Mouse (Mus musculus): ENCODE results near the gene C730034F03Rik. TPM values are rescaled to one million over a fixed set of nuclear protein-coding genes. Genes with fewer than 3 reads are reported as not detected.

The C730034F03Rik gene
- polyA plus RNA-seq, 1 experiment from 2014 or later = 4.1 TPM

GRCm38 (mm10) chr15:89404831-89405623, 24.4 kb upstream of the C730034F03Rik start:
- no peak overlapping the region for H3K4me2 ChIP-seq (ENCODE audit: low read depth, low read length)
- H3K27ac ChIP-seq (ENCODE audit: low read length) = no peak overlapping the region
- H3K4me3 ChIP-seq (ENCODE audit: low read length) = no peak overlapping the region
- WGBS = 71% methylated on average over 10 of the region's 10 CpGs
- ATAC-seq (replicated peaks; ENCODE audit: extremely low read depth, insufficient read depth, low FRiP score) = no peak
- H3K36me3 ChIP-seq (ENCODE audit: control insufficient read depth, insufficient read depth) = no peaks in the 10 kb centered on the region
- H3K9ac ChIP-seq (ENCODE audit: low read length) = no peak overlapping the region
- no peaks in the 10 kb centered on the region for H3K27me3 ChIP-seq (ENCODE audit: control insufficient read depth, insufficient read depth, low read length)
- no peaks in the 10 kb centered on the region for H3K4me1 ChIP-seq (ENCODE audit: control insufficient read depth, insufficient read depth, low read length)
- peaks cover 11% of the 10 kb centered on the region for H3K9me3 ChIP-seq (replicated peaks; ENCODE audit: control insufficient read depth, low read length)

DNA sequence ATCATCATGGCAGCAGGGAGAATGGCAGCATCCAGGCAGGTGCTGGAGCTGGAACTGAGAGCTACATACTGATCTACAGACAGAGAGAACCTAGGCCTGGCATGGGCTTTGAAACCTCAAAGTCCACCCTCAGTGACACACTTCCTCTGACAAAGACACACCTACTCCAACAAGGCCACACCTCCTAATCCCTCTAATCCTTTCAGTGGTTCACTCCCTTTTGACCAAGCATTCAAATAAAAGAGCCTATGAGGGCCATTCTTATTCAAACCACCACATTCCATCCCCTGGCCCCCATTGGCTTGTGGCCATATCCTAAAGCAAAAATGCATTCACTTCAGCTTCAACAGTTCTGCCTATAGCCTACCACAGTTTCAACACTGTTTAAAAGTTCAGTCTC, 22.7 kb upstream of the C730034F03Rik start:
- no peak for ATAC-seq (replicated peaks; ENCODE audit: extremely low read depth, insufficient read depth, low FRiP score)
- Histone ChIP-seq H3K27ac (ENCODE audit: low read length) (no peak overlapping the region), H3K9me3 (replicated peaks; ENCODE audit: control insufficient read depth, low read length) (peaks cover 11% of the 10 kb centered on the region), H3K4me2 (ENCODE audit: low read depth, low read length) (no peak overlapping the region), H3K4me1 (ENCODE audit: control insufficient read depth, insufficient read depth, low read length) (no peaks in the 10 kb centered on the region), H3K27me3 (ENCODE audit: control insufficient read depth, insufficient read depth, low read length) (no peaks in the 10 kb centered on the region), H3K4me3 (ENCODE audit: low read length) (no peak overlapping the region), H3K9ac (ENCODE audit: low read length) (no peak overlapping the region), H3K36me3 (ENCODE audit: control insufficient read depth, insufficient read depth) (no peaks in the 10 kb centered on the region)

GRCm38 (mm10) chr15:89410118-89410517, 19.3 kb upstream of the C730034F03Rik start, which contains the start of gene Syce3:
Gene Syce3 (minus strand): TSS chr15:89410503.
- Histone ChIP-seq H3K4me3 (ENCODE audit: low read length) (no peak within 1 kb of the TSS), H3K9me3 (replicated peaks; ENCODE audit: control insufficient read depth, low read length) (peaks cover 11% of the 10 kb centered on the region), H3K27me3 (ENCODE audit: control insufficient read depth, insufficient read depth, low read length) (no peaks in the 10 kb centered on the region), H3K36me3 (ENCODE audit: control insufficient read depth, insufficient read depth) (no peaks in the 10 kb centered on the region), H3K4me1 (ENCODE audit: control insufficient read depth, insufficient read depth, low read length) (peaks cover 2% of the 10 kb centered on the region; the same call in 1 of the 2 replicates), H3K27ac (ENCODE audit: low read length) (no peak within 1 kb of the TSS), H3K4me2 (ENCODE audit: low read depth, low read length) (no peak within 1 kb of the TSS), H3K9ac (ENCODE audit: low read length) (no peak within 1 kb of the TSS)
- 82% methylated on average over 24 of the region's 24 CpGs for WGBS
- ATAC-seq (replicated peaks; ENCODE audit: extremely low read depth, insufficient read depth, low FRiP score) = no peak

DNA sequence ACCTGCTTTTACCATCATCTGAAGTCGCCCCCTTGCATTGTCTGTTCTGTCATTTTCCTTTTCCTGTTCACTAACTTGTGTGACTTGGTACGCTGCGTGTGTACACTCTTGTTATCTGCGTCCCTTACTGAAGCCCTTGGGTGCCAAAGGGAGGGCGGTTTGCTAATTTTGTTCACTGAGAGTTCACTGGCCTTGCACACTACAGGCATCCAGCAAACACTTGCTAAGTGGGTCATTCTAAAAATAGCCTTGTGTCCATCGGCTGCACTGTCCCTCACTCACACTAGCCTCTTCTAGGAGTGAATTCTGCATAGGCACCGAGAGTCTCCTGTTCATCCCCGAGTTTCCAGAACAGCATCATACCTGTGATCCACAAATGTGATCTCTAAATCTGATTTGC, 14.1 kb upstream of the C730034F03Rik start:
- H3K4me2 ChIP-seq (ENCODE audit: low read depth, low read length) = peak overlapping the region; percentile 46
- ATAC-seq (replicated peaks; ENCODE audit: extremely low read depth, insufficient read depth, low FRiP score) = peak; percentile 87

DNA sequence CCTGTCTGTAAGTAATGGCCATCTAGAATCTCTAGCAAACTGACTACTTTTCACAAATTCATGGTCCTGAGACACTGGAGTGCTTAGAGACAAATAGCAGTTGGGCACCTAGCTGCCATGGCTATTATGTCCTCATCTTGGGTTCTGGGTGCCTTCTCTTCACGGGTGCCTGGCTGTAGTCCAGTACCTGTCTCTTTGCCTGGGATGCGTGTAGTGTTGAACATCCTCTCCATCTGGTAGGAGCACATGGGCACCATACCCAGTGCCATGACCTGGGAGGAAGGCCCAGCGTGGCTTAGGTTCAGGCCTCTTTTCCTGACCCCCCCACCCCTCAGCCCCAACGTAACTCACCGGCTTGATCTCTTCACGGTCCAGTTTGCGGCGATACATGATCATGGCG, 7.5 kb upstream of the C730034F03Rik start:
- H3K4me2 ChIP-seq (ENCODE audit: low read depth, low read length) = no peak overlapping the region
- H3K27ac ChIP-seq (ENCODE audit: low read length) = no peak overlapping the region
- no peak overlapping the region for H3K4me3 ChIP-seq (ENCODE audit: low read length)
- WGBS = 94% methylated on average over 9 of the region's 9 CpGs
- H3K27me3 ChIP-seq (ENCODE audit: control insufficient read depth, insufficient read depth, low read length) = no peaks in the 10 kb centered on the region
- H3K9me3 ChIP-seq (replicated peaks; ENCODE audit: control insufficient read depth, low read length) = no peaks in the 10 kb centered on the region
- peaks cover 27% of the 10 kb centered on the region for H3K4me1 ChIP-seq (ENCODE audit: control insufficient read depth, insufficient read depth, low read length)
- ATAC-seq (replicated peaks; ENCODE audit: extremely low read depth, insufficient read depth, low FRiP score) = no peak
- H3K36me3 ChIP-seq (ENCODE audit: control insufficient read depth, insufficient read depth) = peaks cover 51% of the 10 kb centered on the region
- H3K9ac ChIP-seq (ENCODE audit: low read length) = no peak overlapping the region

More for the DNA sequence above, 14.1 kb upstream of the C730034F03Rik start:
- Histone ChIP-seq H3K9me3 (replicated peaks; ENCODE audit: control insufficient read depth, low read length) (no peaks in the 10 kb centered on the region), H3K9ac (ENCODE audit: low read length) (peak overlapping the region; percentile 20; the same call in 1 of the 2 replicates), H3K27ac (ENCODE audit: low read length) (peak overlapping the region; percentile 87), H3K27me3 (ENCODE audit: control insufficient read depth, insufficient read depth, low read length) (no peaks in the 10 kb centered on the region), H3K36me3 (ENCODE audit: control insufficient read depth, insufficient read depth) (peaks cover 38% of the 10 kb centered on the region), H3K4me3 (ENCODE audit: low read length) (no peak overlapping the region), H3K4me1 (ENCODE audit: control insufficient read depth, insufficient read depth, low read length) (peaks cover 11% of the 10 kb centered on the region)
- 42% methylated on average over 8 of the region's 8 CpGs for WGBS

DNA sequence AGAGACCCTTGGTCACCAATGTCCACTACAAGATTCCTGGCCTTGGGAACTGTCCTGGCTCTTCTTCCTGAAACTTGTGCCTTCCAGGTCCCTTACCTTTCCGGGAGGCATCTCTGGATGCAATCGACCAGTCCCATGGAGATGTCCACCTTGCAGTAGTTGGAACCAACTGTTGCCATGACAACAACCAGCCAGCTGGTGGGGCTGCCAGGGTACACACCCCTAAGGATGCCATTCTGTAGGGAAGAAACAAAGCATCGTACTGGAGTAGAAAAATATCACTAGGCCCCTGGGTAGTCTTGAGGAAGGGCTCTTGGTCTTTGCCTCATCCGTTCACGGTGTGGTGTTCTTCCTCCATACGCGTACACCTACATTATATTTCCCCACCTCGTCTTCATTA, 4.8 kb upstream of the C730034F03Rik start:
- H3K4me3 ChIP-seq (ENCODE audit: low read length) = peak overlapping the region; percentile 63
- H3K9me3 ChIP-seq (replicated peaks; ENCODE audit: control insufficient read depth, low read length) = no peaks in the 10 kb centered on the region
- peaks cover 39% of the 10 kb centered on the region for H3K36me3 ChIP-seq (ENCODE audit: control insufficient read depth, insufficient read depth)
- 68% methylated on average over 8 of the region's 8 CpGs for WGBS
- H3K4me2 ChIP-seq (ENCODE audit: low read depth, low read length) = peak overlapping the region; percentile 67
- no peaks in the 10 kb centered on the region for H3K27me3 ChIP-seq (ENCODE audit: control insufficient read depth, insufficient read depth, low read length)
- ATAC-seq (replicated peaks; ENCODE audit: extremely low read depth, insufficient read depth, low FRiP score) = no peak
- H3K9ac ChIP-seq (ENCODE audit: low read length) = peak overlapping the region; percentile 92
- H3K4me1 ChIP-seq (ENCODE audit: control insufficient read depth, insufficient read depth, low read length) = peaks cover 35% of the 10 kb centered on the region
- H3K27ac ChIP-seq (ENCODE audit: low read length) = peak overlapping the region; percentile 99

- peak within 1 kb of the TSS; percentile 99 for H3K27ac ChIP-seq (ENCODE audit: low read length)
- H3K4me2 ChIP-seq (ENCODE audit: low read depth, low read length) = peak within 1 kb of the TSS; percentile 67
These were observed 3.7 kb upstream of the C730034F03Rik start, which contains the start of gene Cpt1b for GRCm38 (mm10) chr15:89425711-89426121. Gene Cpt1b (minus strand): TSS chr15:89425863.

GRCm38 (mm10) chr15:89426716-89427115, 2.7 kb upstream of the C730034F03Rik start:
- Histone ChIP-seq H3K9ac (ENCODE audit: low read length) (peak overlapping the region; percentile 64), H3K27ac (ENCODE audit: low read length) (peak overlapping the region; percentile 99), H3K27me3 (ENCODE audit: control insufficient read depth, insufficient read depth, low read length) (no peaks in the 10 kb centered on the region), H3K9me3 (replicated peaks; ENCODE audit: control insufficient read depth, low read length) (no peaks in the 10 kb centered on the region), H3K4me1 (ENCODE audit: control insufficient read depth, insufficient read depth, low read length) (peaks cover 39% of the 10 kb centered on the region), H3K4me2 (ENCODE audit: low read depth, low read length) (no peak overlapping the region), H3K4me3 (ENCODE audit: low read length) (no peak overlapping the region), H3K36me3 (ENCODE audit: control insufficient read depth, insufficient read depth) (peaks cover 29% of the 10 kb centered on the region)
- WGBS = 74% methylated on average over 10 of the region's 10 CpGs
- no peak for ATAC-seq (replicated peaks; ENCODE audit: extremely low read depth, insufficient read depth, low FRiP score)

More at GRCm38 (mm10) chr15:89425711-89426121, 3.7 kb upstream of the C730034F03Rik start, which contains the start of gene Cpt1b:
- H3K27me3 ChIP-seq (ENCODE audit: control insufficient read depth, insufficient read depth, low read length) = no peaks in the 10 kb centered on the region
- peaks cover 29% of the 10 kb centered on the region for H3K36me3 ChIP-seq (ENCODE audit: control insufficient read depth, insufficient read depth)
- H3K4me1 ChIP-seq (ENCODE audit: control insufficient read depth, insufficient read depth, low read length) = peaks cover 39% of the 10 kb centered on the region
- peak within 1 kb of the TSS; percentile 63 for H3K4me3 ChIP-seq (ENCODE audit: low read length)
- peak; percentile 83 for ATAC-seq (replicated peaks; ENCODE audit: extremely low read depth, insufficient read depth, low FRiP score)
- H3K9ac ChIP-seq (ENCODE audit: low read length) = peak within 1 kb of the TSS; percentile 92
- H3K9me3 ChIP-seq (replicated peaks; ENCODE audit: control insufficient read depth, low read length) = no peaks in the 10 kb centered on the region
- 26% methylated on average over 6 of the region's 6 CpGs for WGBS

DNA sequence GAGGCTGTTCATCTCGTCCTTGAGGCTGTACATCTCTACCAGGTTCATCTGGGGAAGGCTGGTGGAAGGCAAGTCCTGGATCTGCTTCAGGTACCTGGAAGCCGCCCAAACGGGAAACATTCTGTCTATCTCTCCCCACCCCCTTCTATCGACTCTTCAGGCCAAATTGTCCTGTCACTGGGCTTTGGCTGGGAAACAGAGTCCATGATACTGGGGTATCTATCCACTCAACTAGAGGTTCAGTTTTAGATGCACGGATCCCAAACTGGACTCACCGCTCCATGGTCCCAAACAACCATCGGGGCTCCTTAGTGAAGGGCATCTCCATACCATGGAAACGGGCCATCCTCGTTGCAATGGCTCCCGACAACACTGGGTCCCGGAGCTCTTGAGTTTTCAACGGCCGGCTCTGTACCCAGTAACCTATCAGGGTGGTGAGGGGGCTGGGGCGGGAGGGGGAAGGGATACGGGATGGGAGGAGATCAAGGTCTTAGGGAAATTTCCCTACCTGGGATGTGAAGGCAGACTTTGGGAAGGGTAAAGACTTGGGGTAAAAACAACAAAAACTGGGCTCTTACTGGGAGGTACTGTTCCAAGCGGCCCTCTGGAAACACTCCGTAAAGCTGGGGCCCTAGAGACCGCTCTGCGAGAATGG, 1.1 kb upstream of the C730034F03Rik start:
- Histone ChIP-seq H3K27ac (ENCODE audit: low read length) (peak overlapping the region; percentile 98; the same call in 1 of the 2 replicates), H3K4me3 (ENCODE audit: low read length) (peak overlapping the region; percentile 67), H3K9ac (ENCODE audit: low read length) (peak overlapping the region; percentile 86), H3K27me3 (ENCODE audit: control insufficient read depth, insufficient read depth, low read length) (no peaks in the 10 kb centered on the region), H3K9me3 (replicated peaks; ENCODE audit: control insufficient read depth, low read length) (no peaks in the 10 kb centered on the region), H3K4me2 (ENCODE audit: low read depth, low read length) (peak overlapping the region; percentile 69), H3K4me1 (ENCODE audit: control insufficient read depth, insufficient read depth, low read length) (peaks cover 32% of the 10 kb centered on the region), H3K36me3 (ENCODE audit: control insufficient read depth, insufficient read depth) (peaks cover 18% of the 10 kb centered on the region)
- ATAC-seq (replicated peaks; ENCODE audit: extremely low read depth, insufficient read depth, low FRiP score) = no peak
- WGBS = 76% methylated on average over 19 of the region's 19 CpGs

All from heart, embryonic 16.5 days (tissue).